Mouse (Mus musculus) liver, embryonic 13.5 days (tissue): Measurements from ENCODE around the gene Atp13a1. TPM values are rescaled to one million over a fixed set of nuclear protein-coding genes. Genes with fewer than 3 reads are reported as not detected.
A peak's percentile ranks its signal among the peaks of the same experiment; 100 is the strongest.

Source experiments
- ATAC-seq: fragments of 200-750 bp; cut with Nextera tagmentation; 2 replicates; pipeline ENCODE4 v1.8.0; 2017; ENCODE audit warnings: low read depth, mild to moderate bottlenecking, moderate number of reproducible peaks, moderate library complexity
- DNase-seq: peaks from one replicate; pipeline ENCODE4 v3.0.0; 2022
- H3K27ac ChIP-seq: fragments of 300-500 bp; sonication (generic); 2 replicates; pipeline ENCODE4 v1.5.1; 2015; ENCODE audit warnings: moderate library complexity, mild to moderate bottlenecking, inconsistent platforms
- H3K27me3 ChIP-seq: fragments of 300-500 bp; sonication (generic); 2 replicates; pipeline ENCODE4 v1.6.1; 2015; ENCODE audit warnings: mild to moderate bottlenecking, inconsistent platforms
- H3K36me3 ChIP-seq: fragments of 300-500 bp; sonication (generic); 2 replicates; pipeline ENCODE4 v1.6.1; 2015; ENCODE audit warnings: mild to moderate bottlenecking, inconsistent platforms
- H3K4me1 ChIP-seq: fragments of 300-500 bp; sonication (generic); replicated peaks from 2 replicates; pipeline ENCODE4 v1.6.1; 2015; ENCODE audit warnings: inconsistent platforms
- H3K4me2 ChIP-seq: fragments of 300-500 bp; sonication (generic); 2 replicates; pipeline ENCODE4 v1.6.1; 2015; ENCODE audit warnings: inconsistent platforms, mild to moderate bottlenecking, moderate library complexity
- H3K4me3 ChIP-seq: fragments of 300-500 bp; sonication (generic); replicated peaks from 2 replicates; pipeline ENCODE4 v1.5.1; 2015; ENCODE audit warnings: mild to moderate bottlenecking, inconsistent platforms
- H3K9ac ChIP-seq: fragments of 300-500 bp; sonication (generic); 2 replicates; pipeline ENCODE4 v1.6.1; 2015; ENCODE audit warnings: mild to moderate bottlenecking, inconsistent platforms
- H3K9me3 ChIP-seq: fragments of 300-500 bp; sonication (generic); replicated peaks from 2 replicates; pipeline ENCODE4 v1.6.1; 2016; ENCODE audit warnings: inconsistent platforms
- WGBS: fragments of 180-500 bp; shearing (Covaris S2); methylation state at CpG from one replicate; pipeline ENCODE4 v1.1.7; 2015; ENCODE audit not compliant: insufficient replicate concordance; 5-methylcytosine and 5-hydroxymethylcytosine counted together
- polyA plus RNA-seq: library from polyadenylated mRNA; unstranded; fragments of >200 nt; fragmentation: Nextera tagmentation; extraction: Ambion mirVana; gene quantifications from 2 replicates; pipeline ENCODE4 v1.2.1, GENCODE M21; 2015

Gene Atp13a1
- polyA plus RNA-seq, 1 experiment from 2014 or later, result 20.1 TPM

DNA sequence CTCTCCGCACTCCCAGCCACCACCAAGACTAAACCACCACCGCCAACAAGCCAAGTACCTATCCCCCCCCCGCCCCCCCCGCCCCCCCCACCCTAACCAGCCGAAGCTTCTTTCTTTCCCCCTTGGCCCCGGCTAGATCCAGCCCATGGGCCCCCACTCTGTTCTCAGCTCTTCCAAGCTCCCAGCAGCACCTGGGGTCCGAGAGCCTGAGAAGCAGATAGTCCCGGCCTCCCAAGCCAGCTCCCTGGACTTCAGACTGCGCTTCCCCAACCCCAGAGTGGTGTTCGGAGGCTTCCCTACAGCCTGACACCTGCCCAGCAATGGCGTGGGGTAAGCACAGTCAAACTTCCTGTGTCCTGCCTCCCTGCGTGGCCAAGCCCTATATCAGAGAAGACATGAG lies 13.9 kb upstream of the Atp13a1 start:
- ATAC-seq (no peak), DNase-seq (no peak)
- Histone ChIP-seq H3K36me3 (peaks cover 4% of the 10 kb centered on the region; the same call in 1 of the 2 replicates), H3K4me2 (no peak overlapping the region), H3K9me3 (no peaks in the 10 kb centered on the region), H3K4me3 (no peak overlapping the region), H3K4me1 (peaks cover 34% of the 10 kb centered on the region), H3K9ac (no peak overlapping the region), H3K27ac (no peak overlapping the region), H3K27me3 (no peaks in the 10 kb centered on the region)
- 64% methylated on average over 12 of the region's 12 CpGs for WGBS

DNA sequence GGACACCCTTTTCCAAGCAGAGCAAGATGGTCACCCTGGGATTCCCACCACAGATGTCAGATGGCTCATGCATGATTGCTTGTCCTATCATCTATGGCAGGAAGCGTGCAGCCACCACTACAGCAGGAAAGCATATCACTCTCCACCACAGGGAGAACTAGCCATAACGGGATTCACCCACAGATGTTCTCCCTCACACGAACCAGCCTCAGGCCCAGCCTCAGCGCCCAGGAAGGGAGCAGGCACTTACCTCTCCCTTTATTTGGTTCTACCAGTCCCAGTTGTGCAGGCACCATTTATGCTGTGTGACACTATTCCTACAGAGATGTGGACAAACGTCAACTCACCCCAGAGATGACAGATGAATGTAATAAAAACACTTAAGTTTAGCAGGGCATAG lies 1.9 kb upstream of the Atp13a1 start:
- ATAC-seq, result no peak
- DNase-seq, result no peak
- 36% methylated on average over 5 of the region's 5 CpGs for WGBS
- Histone ChIP-seq H3K36me3 (peaks cover 8% of the 10 kb centered on the region), H3K4me3 (no peak overlapping the region), H3K9me3 (no peaks in the 10 kb centered on the region), H3K27me3 (no peaks in the 10 kb centered on the region), H3K27ac (peak overlapping the region; percentile 31), H3K4me2 (no peak overlapping the region), H3K9ac (0 out of 2 replicates have a peak overlapping the region, but pooled peaks have one; percentile 22), H3K4me1 (peaks cover 34% of the 10 kb centered on the region)

DNA sequence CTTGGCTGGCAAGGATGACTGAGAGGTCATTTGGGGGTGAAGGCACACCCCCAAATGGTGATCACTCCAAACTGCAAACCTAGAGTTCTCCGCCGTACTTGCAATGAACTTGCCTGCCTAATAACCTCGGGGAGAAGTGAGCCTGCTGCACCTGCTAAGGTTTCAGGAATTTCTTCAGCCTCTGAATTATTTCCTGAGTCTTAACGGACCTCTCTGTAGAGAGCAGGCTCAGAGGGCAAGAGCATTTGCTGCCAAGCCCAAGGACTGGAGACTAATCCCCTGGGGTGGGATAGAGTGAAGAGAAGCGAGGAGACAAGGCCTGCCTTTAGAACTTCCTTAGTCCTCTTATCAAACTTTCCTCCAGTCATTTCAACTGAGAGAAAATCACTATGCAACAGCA lies 1.2 kb upstream of the Atp13a1 start:
- H3K4me1 ChIP-seq, result peaks cover 34% of the 10 kb centered on the region
- peak overlapping the region; percentile 98 for H3K27ac ChIP-seq
- peaks cover 15% of the 10 kb centered on the region for H3K36me3 ChIP-seq
- 51% methylated on average over 5 of the region's 5 CpGs for WGBS
- H3K4me2 ChIP-seq, result peak overlapping the region; percentile 89
- peak overlapping the region; percentile 100 for H3K4me3 ChIP-seq
- H3K9ac ChIP-seq, result peak overlapping the region; percentile 96
- no peaks in the 10 kb centered on the region for H3K27me3 ChIP-seq
- no peaks in the 10 kb centered on the region for H3K9me3 ChIP-seq
- DNase-seq (no peak), ATAC-seq (no peak)

DNA sequence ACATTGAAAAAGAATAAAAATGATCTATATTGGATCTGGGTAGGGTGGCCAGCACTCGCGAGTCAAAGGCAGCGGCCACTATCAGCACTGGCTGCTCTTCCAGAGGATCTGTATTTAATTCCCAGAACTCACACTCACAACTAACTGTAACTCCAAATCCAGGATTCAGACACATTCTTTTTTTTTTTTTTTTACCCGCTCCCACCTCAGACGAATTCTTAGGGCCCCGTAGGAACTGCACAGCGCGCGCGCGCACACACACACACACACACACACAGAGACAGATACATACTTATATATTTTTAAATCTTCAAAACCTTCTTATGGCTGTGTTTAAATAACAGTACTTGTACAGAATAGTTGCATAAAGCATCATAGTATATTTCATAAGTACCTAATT lies 599 bp upstream of the Atp13a1 start:
- Histone ChIP-seq H3K27me3 (no peaks in the 10 kb centered on the region), H3K9me3 (no peaks in the 10 kb centered on the region), H3K4me3 (peak overlapping the region; percentile 100), H3K27ac (peak overlapping the region; percentile 98), H3K9ac (peak overlapping the region; percentile 96), H3K4me1 (peaks cover 34% of the 10 kb centered on the region), H3K4me2 (peak overlapping the region; percentile 89), H3K36me3 (peaks cover 21% of the 10 kb centered on the region)
- peak; percentile 21; the same call in 1 of the 2 replicates for ATAC-seq
- 14% methylated on average over 11 of the region's 11 CpGs for WGBS
- no peak for DNase-seq

DNA sequence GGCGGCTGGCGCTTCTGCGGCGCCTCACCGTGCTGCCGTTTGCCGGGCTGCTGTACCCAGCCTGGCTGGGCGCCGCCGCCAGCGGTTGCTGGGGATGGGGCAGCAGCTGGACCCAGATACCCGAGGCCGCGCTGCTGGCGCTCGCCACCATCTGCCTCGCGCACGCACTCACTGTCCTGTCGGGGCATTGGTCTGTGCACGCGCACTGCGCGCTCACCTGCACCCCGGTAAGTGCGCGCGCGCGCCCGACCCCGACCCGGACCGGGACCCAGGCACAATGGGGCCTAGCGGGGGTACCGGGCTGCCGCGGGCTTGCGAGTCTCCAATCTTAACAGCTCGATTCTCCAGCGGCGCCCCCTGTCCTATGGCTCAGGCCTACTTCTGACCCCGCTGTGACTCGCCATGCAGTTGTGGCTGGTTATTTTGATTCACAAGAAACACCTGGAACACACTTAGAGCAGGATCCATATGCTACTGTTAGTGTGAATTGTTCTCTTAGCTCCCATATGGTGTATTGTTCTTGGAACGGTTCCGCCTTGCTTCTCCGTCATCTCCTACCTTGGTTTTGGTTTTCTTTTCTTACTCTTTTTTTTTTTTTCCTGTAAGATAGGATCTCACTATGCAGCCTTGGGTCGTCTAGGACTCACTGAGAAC lies 579 bp downstream of the Atp13a1 start:
- H3K36me3 ChIP-seq, result peaks cover 33% of the 10 kb centered on the region
- peak overlapping the region; percentile 98 for H3K27ac ChIP-seq
- H3K4me1 ChIP-seq, result peaks cover 34% of the 10 kb centered on the region
- no peaks in the 10 kb centered on the region for H3K9me3 ChIP-seq
- no peaks in the 10 kb centered on the region for H3K27me3 ChIP-seq
- peak overlapping the region; percentile 89 for H3K4me2 ChIP-seq
- WGBS, result under 1% methylated on average over 48 of the region's 48 CpGs
- H3K4me3 ChIP-seq, result peak overlapping the region; percentile 100
- peak; percentile 36 for DNase-seq
- peak overlapping the region; percentile 96 for H3K9ac ChIP-seq
- ATAC-seq, result peak; percentile 57

DNA sequence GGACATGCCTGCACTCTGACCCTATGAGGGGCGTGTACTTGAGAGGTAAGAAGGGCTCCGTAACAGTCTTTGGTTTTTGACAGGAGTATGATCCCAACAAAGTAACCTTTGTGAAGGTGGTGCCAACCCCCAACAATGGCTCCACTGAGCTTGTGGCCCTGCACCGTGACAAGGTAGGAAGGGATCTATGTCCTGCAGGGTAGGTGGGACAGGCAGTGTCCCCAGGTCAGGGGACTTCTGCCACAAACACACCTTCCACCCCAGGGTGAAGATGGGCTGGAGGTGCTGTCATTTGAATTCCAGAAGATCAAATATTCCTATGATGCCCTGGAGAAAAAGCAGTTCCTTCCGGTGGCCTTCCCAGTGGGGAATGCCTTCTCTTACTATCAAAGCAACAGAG lies 2.7 kb downstream of the Atp13a1 start:
- no peak overlapping the region for H3K27ac ChIP-seq
- H3K4me2 ChIP-seq, result no peak overlapping the region
- H3K4me1 ChIP-seq, result peaks cover 34% of the 10 kb centered on the region
- DNase-seq (no peak), ATAC-seq (no peak)
- peaks cover 54% of the 10 kb centered on the region for H3K36me3 ChIP-seq
- 89% methylated on average over 4 of the region's 4 CpGs for WGBS
- no peaks in the 10 kb centered on the region for H3K9me3 ChIP-seq
- H3K27me3 ChIP-seq, result no peaks in the 10 kb centered on the region
- H3K9ac ChIP-seq, result no peak overlapping the region
- H3K4me3 ChIP-seq, result no peak overlapping the region

DNA sequence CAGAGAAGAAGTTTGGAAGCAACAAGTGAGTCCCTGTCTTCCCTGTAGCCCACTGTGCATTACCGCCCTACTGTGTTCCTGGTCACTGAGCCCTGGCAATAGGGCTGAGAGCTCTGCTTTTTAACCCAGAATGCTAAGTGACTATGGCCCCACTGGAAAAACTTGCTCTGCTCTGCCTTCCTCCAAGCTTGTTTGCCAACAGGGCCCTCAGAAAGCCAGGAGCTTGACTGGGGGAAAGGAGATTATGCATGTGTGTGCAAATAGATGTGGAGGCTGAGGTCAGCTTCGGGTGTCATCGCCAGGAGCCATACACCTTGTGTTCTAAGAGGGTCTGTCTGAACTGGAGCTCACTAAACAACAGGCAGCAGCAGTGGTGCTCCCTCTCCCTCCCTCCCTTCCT lies 3.1 kb downstream of the Atp13a1 start:
- Histone ChIP-seq H3K4me1 (peaks cover 32% of the 10 kb centered on the region), H3K4me2 (no peak overlapping the region), H3K27me3 (no peaks in the 10 kb centered on the region), H3K4me3 (no peak overlapping the region), H3K9ac (no peak overlapping the region), H3K27ac (no peak overlapping the region), H3K9me3 (no peaks in the 10 kb centered on the region), H3K36me3 (peaks cover 58% of the 10 kb centered on the region)
- 95% methylated on average over 3 of the region's 3 CpGs for WGBS
- DNase-seq (no peak), ATAC-seq (no peak)

DNA sequence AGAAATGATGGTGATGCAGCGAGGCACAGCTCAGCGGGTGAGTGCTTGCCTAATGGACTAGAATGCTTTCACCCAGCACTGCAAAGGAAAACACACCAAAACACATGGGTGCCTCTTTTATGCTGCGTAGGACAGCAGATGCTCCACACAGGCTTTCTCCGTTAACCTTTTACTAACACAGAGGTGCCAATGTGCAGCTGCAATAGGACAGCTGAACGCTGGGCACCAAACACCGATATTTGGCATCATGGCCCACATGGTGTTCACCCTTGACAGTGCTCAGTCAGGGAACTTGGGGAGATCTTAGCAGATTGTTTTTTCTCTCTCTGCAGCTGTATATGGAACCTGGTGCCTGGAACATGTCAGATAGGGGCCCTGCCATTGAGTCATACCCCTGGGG lies 3.9 kb downstream of the Atp13a1 start:
- H3K27ac ChIP-seq, result no peak overlapping the region
- no peak overlapping the region for H3K4me2 ChIP-seq
- DNase-seq, result no peak
- H3K36me3 ChIP-seq, result peaks cover 66% of the 10 kb centered on the region
- H3K9me3 ChIP-seq, result no peaks in the 10 kb centered on the region
- no peaks in the 10 kb centered on the region for H3K27me3 ChIP-seq
- H3K4me1 ChIP-seq, result peaks cover 24% of the 10 kb centered on the region
- no peak overlapping the region for H3K4me3 ChIP-seq
- 88% methylated on average over 6 of the region's 6 CpGs for WGBS
- ATAC-seq, result no peak
- no peak overlapping the region for H3K9ac ChIP-seq

DNA sequence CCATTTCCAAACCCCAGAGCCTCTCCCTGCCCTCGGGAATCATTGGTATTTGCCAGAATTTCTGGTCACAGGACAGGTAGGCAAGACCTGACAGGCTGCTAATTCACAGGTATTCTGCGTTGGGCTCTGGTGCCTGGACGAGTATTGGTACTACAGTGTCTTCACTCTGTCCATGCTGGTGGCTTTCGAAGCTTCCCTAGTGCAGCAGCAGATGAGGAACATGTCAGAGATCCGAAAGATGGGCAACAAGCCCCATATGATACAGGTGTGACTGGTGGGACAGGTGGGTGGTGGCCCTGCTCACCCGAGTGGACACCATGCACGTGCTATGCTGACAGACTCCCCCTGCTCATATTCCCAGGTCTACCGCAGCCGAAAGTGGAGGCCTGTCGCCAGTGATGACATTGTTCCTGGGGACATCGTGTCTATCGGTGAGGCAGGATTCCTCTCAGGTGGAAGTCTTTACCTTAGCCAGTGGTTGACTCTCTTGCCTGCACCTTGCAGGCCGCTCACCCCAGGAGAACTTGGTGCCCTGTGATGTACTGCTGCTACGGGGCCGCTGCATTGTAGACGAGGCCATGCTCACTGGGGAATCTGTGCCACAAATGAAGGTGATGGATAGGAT lies 5.9 kb downstream of the Atp13a1 start:
- Histone ChIP-seq H3K4me1 (peaks cover 17% of the 10 kb centered on the region), H3K4me2 (no peak overlapping the region), H3K4me3 (no peak overlapping the region), H3K27me3 (no peaks in the 10 kb centered on the region), H3K27ac (no peak overlapping the region), H3K36me3 (peaks cover 86% of the 10 kb centered on the region), H3K9me3 (no peaks in the 10 kb centered on the region), H3K9ac (no peak overlapping the region)
- DNase-seq, result no peak
- no peak for ATAC-seq
- WGBS, result 89% methylated on average over 16 of the region's 16 CpGs

DNA sequence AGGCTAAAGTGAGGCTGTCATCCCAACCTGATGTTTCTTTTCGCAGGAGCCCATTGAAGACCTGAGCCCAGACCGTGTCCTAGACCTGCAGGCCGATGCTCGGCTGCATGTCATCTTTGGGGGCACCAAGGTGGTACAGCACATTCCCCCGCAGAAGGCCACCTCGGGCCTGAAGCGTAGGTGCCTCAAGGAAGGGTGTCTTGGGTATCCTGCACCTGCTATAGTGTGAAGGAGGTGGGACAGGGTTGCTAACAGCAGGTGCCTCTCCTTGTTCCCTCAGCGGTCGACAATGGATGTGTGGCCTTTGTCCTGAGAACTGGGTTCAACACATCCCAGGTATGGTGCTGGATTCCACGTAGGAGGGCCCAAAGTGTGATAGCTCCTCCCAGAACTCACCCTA lies 6.7 kb downstream of the Atp13a1 start:
- Histone ChIP-seq H3K36me3 (peaks cover 94% of the 10 kb centered on the region), H3K27me3 (no peaks in the 10 kb centered on the region), H3K9ac (no peak overlapping the region), H3K9me3 (no peaks in the 10 kb centered on the region), H3K4me3 (no peak overlapping the region), H3K4me2 (no peak overlapping the region), H3K27ac (no peak overlapping the region), H3K4me1 (peaks cover 9% of the 10 kb centered on the region)
- WGBS, result 88% methylated on average over 10 of the region's 10 CpGs
- no peak for ATAC-seq
- DNase-seq, result no peak

DNA sequence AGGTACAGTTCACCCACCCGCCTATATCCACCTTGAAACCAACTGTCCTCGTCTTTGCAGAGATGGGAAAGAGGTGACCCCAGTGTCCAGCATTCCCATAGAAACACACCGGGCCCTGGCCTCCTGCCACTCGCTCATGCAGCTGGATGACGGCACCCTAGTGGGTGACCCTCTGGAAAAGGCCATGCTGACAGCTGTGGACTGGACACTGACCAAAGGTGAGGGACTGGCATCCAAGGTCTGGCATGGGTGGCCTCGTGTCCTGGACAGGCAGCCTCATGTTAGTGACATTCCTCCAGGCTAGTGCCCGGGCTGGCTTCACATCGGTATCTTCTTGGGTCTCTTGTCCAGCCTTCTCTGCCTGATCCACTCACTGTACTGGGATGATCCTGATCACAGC lies 8.3 kb downstream of the Atp13a1 start:
- WGBS, result 85% methylated on average over 8 of the region's 8 CpGs
- Histone ChIP-seq H3K4me1 (no peaks in the 10 kb centered on the region), H3K27me3 (no peaks in the 10 kb centered on the region), H3K36me3 (peaks cover 100% of the 10 kb centered on the region), H3K9ac (no peak overlapping the region), H3K4me3 (no peak overlapping the region), H3K27ac (no peak overlapping the region), H3K9me3 (no peaks in the 10 kb centered on the region), H3K4me2 (no peak overlapping the region)
- ATAC-seq (no peak), DNase-seq (no peak)

DNA sequence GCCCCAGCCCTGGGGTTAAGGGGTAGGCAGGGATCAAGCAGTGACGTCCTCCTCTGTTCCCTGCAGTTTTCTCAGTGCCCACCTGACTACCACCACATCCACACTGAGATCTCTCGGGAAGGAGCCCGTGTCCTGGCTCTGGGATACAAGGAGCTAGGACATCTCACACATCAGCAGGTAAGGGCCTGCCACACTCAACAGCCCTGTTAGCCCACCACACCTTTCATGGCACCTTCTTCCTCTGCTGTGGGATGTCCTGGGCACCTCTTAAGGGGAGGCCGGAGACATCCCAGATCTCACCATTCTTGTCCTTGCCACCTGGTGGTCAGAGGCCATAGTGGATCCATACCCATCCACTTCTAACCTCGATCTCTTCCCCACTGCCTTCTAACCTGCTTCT lies 9.0 kb downstream of the Atp13a1 start:
- DNase-seq (no peak), ATAC-seq (no peak)
- Histone ChIP-seq H3K4me2 (no peak overlapping the region), H3K27ac (no peak overlapping the region), H3K9me3 (no peaks in the 10 kb centered on the region), H3K36me3 (peaks cover 99% of the 10 kb centered on the region), H3K4me3 (no peak overlapping the region), H3K4me1 (no peaks in the 10 kb centered on the region), H3K9ac (no peak overlapping the region), H3K27me3 (no peaks in the 10 kb centered on the region)
- WGBS, result 87% methylated on average over 5 of the region's 5 CpGs
